Mouse (Mus musculus) cerebellum, postnatal 10 days (tissue): ENCODE results near the gene Olfr975.
A peak's percentile ranks its signal among the peaks of the same experiment; 100 is the strongest.
"Not testable (repeated sequence)": the region's sequence is repeated elsewhere in the genome, so short reads cannot be mapped to it uniquely, and the experiment has no call there.

Experiments used
- DNase-seq, 2 experiments: peaks; one replicate each; pipeline ENCODE4 v3.0.0; 2021; ENCODE audit warnings: mixed read lengths in 2 of 2

Gene Olfr975

DNA sequence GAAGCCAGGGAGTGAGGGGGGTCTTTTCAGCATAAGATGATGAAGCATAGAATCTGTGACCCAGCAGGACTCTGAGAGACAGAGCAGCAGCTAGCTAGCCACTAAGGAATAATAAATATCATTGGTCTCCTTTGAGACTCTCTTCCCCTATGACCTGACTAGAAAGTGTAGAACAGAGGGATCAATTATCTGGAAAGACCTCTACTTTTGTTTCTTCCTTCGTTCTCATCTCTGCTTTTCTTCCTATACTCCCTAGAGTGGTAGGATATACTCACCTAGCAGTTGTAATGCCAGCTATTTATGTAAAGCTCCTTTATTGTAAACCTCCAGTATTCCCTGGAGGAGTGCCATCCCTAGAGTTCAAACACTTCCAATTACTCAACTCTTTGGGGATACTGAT is at the start of gene Olfr975:
TSS of gene Olfr975 (minus strand) at position 101 of the 400 bp plus-strand sequence.
- no peak for DNase-seq

DNA sequence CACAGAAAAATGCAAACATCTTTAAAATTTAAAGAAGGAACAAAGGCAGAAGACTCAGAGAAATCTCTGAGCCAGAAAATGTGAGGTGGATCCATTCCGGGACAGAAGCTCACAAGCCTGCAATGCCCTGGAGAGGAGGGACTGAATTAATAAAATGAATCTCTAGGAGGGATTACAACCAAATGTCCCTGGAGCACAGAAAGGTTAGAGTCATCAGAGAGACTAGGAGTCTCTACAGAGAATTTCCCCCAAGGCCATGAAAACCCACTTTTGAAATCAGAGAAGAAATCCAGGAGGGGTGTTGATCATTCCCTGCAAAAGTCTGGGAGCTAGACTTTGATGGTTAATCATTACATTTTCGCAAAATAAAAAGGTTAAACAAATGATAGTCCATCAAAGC is 40.0 kb upstream of the Olfr975 start, which contains the start of gene Olfr978:
TSS of gene Olfr978 (plus strand) at position 301 of the 400 bp plus-strand sequence.
- no peak for DNase-seq

GRCm38 (mm10) chr9:39976581-39977145 is 24.8 kb upstream of the Olfr975 start:
- not testable (repeated sequence) for DNase-seq

DNA sequence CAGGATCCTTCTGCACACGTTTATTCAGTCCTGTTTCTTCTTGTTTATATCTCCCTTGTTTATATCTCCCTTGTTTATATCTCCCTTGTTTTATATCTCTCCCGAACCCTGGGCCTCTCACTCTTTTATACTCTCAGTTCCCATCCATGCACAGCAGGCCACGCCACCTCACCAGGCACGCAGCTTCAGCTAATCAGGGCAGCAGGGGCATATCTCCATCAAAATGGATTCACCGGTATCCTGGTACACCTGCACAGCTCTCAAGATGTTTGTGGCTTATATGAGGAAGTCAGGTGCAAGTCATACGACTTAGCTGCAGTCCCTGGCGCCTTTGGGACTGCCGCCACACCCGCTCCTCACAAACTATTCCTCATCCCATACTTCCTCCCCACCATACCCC is 9.2 kb upstream of the Olfr975 start, which contains the start of gene Olfr976:
TSS of gene Olfr976 (minus strand) at position 101 of the 400 bp plus-strand sequence.
- not testable (repeated sequence) for DNase-seq

- DNase-seq = no peak
Observed at GRCm38 (mm10) chr9:39937201-39937600, 14.6 kb downstream of the Olfr975 start, which contains the start of gene Olfr974. Gene Olfr974 (plus strand): TSS chr9:39937501.

GRCm38 (mm10) chr9:39928837-39929236 is 23.0 kb downstream of the Olfr975 start:
- DNase-seq = not testable (repeated sequence)

DNA sequence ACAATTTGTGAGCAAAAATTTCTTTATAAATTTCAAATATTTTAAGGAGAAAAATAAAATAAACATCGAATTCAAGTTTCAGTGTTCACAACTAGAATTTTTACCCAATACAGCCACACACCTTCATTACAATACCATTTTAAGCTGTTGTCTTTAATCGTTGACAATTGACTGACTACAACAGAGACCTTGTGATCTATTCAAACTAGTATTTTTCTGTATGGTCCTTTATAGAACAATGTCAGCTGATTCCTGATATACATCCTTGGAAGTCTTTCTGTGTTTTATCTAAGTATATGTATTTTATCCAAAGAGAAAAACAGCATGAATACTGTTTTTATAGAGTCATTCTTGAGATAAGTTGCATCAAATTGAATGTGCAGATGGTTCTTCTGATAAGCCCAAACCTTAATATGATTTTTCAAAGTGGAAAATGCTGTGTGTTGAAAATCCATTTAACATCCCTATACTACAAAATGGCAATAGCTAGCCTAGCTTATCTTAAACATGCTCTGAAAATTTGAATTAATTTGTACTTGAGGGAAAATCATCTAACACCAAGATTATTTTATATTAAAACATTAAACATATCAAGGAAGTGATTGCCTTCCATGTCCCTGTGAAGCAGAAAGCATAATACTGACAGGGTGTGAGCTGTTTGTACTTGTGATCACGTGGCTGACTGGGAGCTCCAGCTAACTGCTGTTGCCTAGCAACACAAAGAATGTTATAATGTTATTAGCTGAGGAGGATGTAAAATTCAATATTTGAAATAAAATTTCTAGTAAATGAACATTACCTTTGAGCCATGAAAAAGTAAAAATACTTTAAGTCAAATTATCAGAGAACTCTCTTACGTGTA is 23.6 kb downstream of the Olfr975 start:
- not testable (repeated sequence) for DNase-seq

GRCm38 (mm10) chr9:39909939-39910338 is 41.9 kb downstream of the Olfr975 start:
- no peak for DNase-seq

DNA sequence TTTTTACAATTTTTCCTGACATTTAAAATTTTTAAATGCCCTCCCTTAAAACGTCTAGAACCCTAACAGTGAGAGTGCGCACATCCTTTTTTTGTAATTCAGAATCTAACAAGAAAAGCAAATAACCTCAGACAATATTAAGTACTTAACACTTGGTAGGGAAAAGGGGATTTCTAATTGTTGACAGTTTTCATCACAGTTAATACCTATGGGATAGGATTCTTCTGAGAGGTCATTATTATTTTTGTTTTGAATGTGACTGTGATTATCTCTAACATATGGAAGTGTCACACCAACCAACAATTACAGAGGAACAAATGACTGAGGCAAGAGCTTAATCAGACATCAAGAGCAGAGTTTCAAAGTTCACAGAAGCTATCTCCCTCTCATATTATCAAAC is 44.8 kb downstream of the Olfr975 start, which contains the start of gene Olfr229:
TSS of gene Olfr229 (plus strand) at position 301 of the 400 bp plus-strand sequence.
- no peak for DNase-seq

DNA sequence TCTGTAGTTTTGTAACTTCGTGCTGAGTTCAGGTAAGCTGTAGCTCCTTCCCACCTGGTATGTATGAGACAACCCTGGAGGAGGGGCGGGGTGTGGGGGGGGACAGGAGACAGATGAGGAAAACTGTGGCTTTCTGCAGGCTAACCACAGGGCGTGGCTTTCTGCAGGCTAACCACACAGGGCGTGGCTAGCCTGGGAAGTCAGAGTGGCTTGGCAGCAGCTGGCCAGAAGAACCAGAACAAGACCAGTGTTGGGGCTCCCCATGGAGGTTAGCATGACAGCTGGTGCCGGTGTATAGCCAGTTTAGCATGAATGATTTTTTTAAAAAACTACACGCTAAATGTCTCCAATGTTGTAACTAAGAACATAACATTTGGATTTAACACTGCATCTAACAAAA is 46.7 kb downstream of the Olfr975 start:
- DNase-seq = peak in 1 of 2 experiments; percentile 4
